Mouse (Mus musculus) layer of hippocampus, adult 2 months (tissue): ENCODE data around the gene H6pd. TPM values are rescaled to one million over a fixed set of nuclear protein-coding genes. Genes with fewer than 3 reads are reported as not detected.

Source experiments
- DNase-seq, 2 experiments: peaks; one replicate each; pipeline ENCODE4 v3.0.0; 2022; ENCODE audit warnings: low spot score in 2 of 2
- H3K27ac ChIP-seq: fragments of 200-600 bp; 2 replicates; pipeline ENCODE4 v1.8.1; 2022
- H3K4me3 ChIP-seq: fragments of 200-600 bp; 2 replicates; pipeline ENCODE4 v1.8.1; 2022; ENCODE audit warnings: mild to moderate bottlenecking
- CTCF ChIP-seq: fragments of 200-600 bp; conservative IDR thresholded peaks from 2 replicates; pipeline ENCODE4 v1.8.1; 2022; ENCODE audit warnings: antibody characterized with exemption, mild to moderate bottlenecking, moderate library complexity
- total RNA-seq, 2 experiments: library from RNA; stranded (reverse); gene quantifications; 2 replicates each; pipeline ENCODE4 v1.2.3; 2021

The H6pd gene
- total RNA-seq, 2 experiments from 2014 or later: 9.5 to 11.1 TPM

DNA sequence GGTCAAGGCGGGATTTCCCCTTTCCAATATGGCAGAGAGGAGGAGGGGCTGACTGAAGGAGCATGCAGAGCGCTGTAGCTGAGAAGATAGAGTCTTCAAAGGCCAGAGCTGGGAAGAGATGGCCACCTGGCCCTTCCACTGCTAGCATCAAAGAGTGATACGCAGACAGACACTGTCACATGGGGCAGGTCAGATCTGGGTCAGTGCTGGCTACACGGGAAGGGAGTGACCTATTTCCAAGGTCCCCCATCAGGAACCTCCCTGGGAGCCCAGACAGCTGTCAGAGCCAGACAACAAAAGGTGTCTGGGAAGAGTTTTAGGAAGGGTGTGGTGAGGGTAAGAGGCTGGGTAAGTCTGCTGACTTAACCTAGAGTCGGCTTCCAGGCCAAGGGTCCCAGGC lies 71.9 kb downstream of the H6pd start:
- H3K27ac ChIP-seq: no peak overlapping the region
- H3K4me3 ChIP-seq: no peak overlapping the region
- no peak for DNase-seq
- TF ChIP-seq CTCF: no peak

DNA sequence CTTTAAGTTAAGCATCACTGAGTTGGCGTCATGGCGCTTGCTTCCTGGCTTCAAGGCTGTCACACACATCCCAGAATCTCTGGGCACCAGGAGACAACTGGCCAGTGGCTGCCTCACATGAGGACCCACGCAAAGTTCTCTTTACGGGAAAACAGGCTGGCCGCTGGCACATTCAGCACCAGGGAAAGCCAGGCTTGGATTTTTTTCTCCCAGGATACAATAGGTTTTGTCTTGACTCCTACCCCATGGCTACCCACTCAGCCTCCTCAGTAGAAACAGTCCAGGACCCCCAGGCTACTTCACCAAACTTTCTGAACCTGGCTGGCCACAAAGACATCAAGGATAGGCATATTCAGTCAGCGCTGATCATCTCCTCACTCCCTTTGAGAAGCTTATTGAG lies 73.4 kb downstream of the H6pd start:
- no peak for DNase-seq
- Histone ChIP-seq H3K4me3 (no peak overlapping the region), H3K27ac (no peak overlapping the region)
- TF ChIP-seq CTCF: no peak

DNA sequence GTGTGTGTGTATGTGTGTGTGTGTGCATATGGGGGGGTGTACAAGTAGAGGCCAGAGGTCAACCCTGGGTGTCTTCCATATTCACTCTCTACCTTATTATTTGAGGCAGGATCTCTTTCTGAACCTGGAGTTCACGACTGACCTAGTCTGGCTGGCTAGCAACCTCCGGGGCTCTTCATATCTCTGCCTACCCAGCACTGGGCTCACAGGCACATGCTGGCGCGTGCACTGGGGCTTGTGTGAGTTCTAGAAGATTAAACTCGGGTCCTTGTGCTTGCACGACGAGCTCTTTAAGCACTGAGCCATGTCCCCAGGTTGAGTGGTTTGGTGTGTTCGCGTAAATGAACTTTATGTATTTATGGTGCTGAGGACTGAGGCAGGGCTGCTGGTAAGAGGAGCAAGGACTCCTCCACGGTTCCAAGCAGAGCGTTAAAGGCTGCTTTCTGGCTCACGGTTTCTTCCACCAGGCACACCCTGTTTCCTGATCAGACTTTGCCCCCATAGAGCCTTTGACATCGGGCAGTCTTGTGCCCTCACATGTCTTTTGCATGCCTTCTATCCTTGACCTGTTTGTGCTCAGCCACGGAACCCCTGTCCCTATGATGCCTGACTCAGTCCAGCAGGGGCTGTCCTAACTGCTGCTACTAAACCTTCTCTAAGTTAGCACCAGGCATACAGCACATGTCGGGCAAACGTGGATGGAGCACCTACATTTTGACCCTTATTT lies 75.1 kb downstream of the H6pd start:
- no peak for DNase-seq
- no peak overlapping the region for H3K4me3 ChIP-seq
- H3K27ac ChIP-seq: no peak overlapping the region
- no peak for TF ChIP-seq CTCF

DNA sequence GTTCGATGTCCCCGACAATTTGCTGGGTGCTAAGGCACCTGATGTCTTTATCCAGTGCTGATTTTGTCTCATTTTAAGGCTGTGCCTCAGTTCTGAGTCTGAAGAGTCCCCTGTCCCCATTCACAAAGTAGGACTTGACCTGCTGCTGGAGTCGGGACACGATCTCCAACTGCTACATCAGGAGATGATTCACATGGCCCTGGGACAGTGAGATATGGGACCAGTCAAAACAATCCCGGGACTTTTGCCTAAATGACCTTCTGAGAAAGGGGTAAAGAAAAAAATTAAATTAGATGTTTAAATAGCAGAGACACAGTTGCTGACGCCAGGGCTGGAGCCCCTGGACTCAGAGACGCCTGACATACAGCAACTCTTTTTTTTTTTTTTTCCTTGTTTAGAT lies 75.8 kb downstream of the H6pd start:
- no peak for TF ChIP-seq CTCF
- Histone ChIP-seq H3K27ac (no peak overlapping the region), H3K4me3 (no peak overlapping the region)
- DNase-seq: no peak

DNA sequence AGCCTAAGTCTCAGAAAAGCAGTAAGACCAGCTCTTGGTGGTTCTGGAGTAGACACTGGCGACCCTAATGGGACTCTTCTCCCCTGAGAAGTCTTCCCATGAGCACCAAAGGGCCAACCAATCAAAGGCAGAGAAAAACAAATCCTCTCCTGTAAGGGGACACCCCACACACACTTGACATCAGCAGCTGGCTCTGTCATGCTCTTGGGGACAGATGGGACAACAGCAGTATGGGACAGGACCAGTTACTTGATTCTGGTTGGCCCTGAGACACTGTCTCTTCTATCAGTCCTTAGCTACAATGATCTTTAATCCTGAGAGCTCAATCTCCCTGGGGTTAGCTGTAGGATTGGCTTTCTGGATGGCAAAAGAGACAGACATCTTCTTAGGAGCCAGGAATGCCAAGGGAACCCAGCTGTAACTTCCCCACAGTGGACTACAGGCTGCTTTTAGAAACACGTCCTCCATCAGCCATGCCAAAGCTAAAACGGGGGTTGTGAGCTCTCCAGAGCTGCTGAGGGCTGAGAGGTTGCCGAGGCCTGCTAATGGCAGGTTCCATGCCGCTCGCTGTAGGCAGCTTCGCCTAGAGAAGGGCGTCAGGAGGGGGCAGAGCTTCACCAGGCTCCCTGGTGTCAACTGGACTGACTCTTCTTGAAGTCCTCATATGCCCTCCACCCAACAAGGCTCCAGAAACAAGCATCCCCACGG lies 76.6 kb downstream of the H6pd start:
- no peak for DNase-seq
- no peak overlapping the region for H3K27ac ChIP-seq
- TF ChIP-seq CTCF: no peak
- H3K4me3 ChIP-seq: no peak overlapping the region

DNA sequence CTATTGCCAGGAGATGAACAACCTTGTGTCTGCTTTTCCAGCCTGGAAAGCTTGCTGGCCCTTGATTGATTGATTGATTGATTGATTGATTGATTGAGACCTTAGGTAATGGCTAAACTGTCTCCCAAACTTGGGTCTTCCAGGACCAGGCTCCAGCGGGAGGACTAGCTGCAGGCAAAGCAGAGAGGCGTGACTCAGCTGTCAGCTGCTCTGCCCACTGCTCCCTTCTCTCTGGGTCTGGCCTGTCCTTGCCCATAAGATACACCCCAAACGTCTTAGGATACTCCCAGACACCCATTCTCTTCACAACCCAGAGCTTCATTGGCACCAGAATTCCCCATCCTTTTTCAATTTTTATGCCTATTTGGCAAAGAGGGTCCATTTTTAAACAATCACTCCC lies 78.1 kb downstream of the H6pd start:
- no peak for DNase-seq
- H3K27ac ChIP-seq: no peak overlapping the region
- TF ChIP-seq CTCF: no peak
- no peak overlapping the region for H3K4me3 ChIP-seq

Other genes with a start within 250 kb of the H6pd start
- 10 to 100 TPM; 35.6 to 35.8 TPM for gene Slc25a33, start 234.7 kb downstream of the H6pd start, total RNA-seq
- gene Spsb1, start 54.0 kb downstream of the H6pd start, total RNA-seq: 10 to 100 TPM; 30.3 to 33.3 TPM
- 1 to 10 TPM; 1.1 to 1.4 TPM for gene Gpr157, start 78.3 kb upstream of the H6pd start, total RNA-seq
- gene Slc2a5, start 110.3 kb upstream of the H6pd start, total RNA-seq: 1 to 10 TPM; 4.6 to 5.5 TPM
- gene Slc2a7, start 139.9 kb upstream of the H6pd start, total RNA-seq: not detected
- gene Car6, start 192.3 kb upstream of the H6pd start, total RNA-seq: not detected
- 100 to 1,000 TPM; 416 to 423 TPM for gene Eno1, start 227.7 kb upstream of the H6pd start, total RNA-seq